Mouse (Mus musculus): ENCODE results near the gene Snrpb. TPM values are rescaled to one million over a fixed set of nuclear protein-coding genes. Genes with fewer than 3 reads are reported as not detected.

Snrpb gene
- polyA plus RNA-seq, 1 experiment from 2014 or later = 698 TPM

Other genes starting within 250 kb of the Snrpb start
- 0.11 TPM in 1 of 2 replicates, not detected in the other for gene Tgm3, start 167.1 kb downstream of the Snrpb start, polyA plus RNA-seq (2014; fragmentation: Nextera tagmentation; extraction: Ambion mirVana)
- not detected in 2 replicates for gene Tgm6, start 67.0 kb downstream of the Snrpb start, polyA plus RNA-seq (2014; fragmentation: Nextera tagmentation; extraction: Ambion mirVana)
- gene Tmc2, start 15.8 kb upstream of the Snrpb start, polyA plus RNA-seq (2014; fragmentation: Nextera tagmentation; extraction: Ambion mirVana) = not detected in 2 replicates
- gene Nop56, start 95.0 kb upstream of the Snrpb start, polyA plus RNA-seq (2014; fragmentation: Nextera tagmentation; extraction: Ambion mirVana) = 297 and 331 TPM in 2 replicates
- gene Idh3b, start 105.1 kb upstream of the Snrpb start, polyA plus RNA-seq (2014; fragmentation: Nextera tagmentation; extraction: Ambion mirVana) = 141 and 147 TPM in 2 replicates
- gene Ebf4, start 115.8 kb upstream of the Snrpb start, polyA plus RNA-seq (2014; fragmentation: Nextera tagmentation; extraction: Ambion mirVana) = 1.1 and 1.2 TPM in 2 replicates
- gene Cpxm1, start 218.2 kb upstream of the Snrpb start, polyA plus RNA-seq (2014; fragmentation: Nextera tagmentation; extraction: Ambion mirVana) = 31.8 and 32.1 TPM in 2 replicates
- gene Gm28372, start 225.8 kb upstream of the Snrpb start, polyA plus RNA-seq (2014; fragmentation: Nextera tagmentation; extraction: Ambion mirVana) = not detected in 2 replicates
- gene 1700020A23Rik, start 225.9 kb upstream of the Snrpb start, polyA plus RNA-seq (2014; fragmentation: Nextera tagmentation; extraction: Ambion mirVana) = not detected in 2 replicates
- not detected in 2 replicates for gene Tmem239, start 227.1 kb upstream of the Snrpb start, polyA plus RNA-seq (2014; fragmentation: Nextera tagmentation; extraction: Ambion mirVana)
- 70.2 and 78.5 TPM in 2 replicates for gene Vps16, start 244.9 kb upstream of the Snrpb start, polyA plus RNA-seq (2014; fragmentation: Nextera tagmentation; extraction: Ambion mirVana)
- gene Pced1a, start 245.3 kb upstream of the Snrpb start, polyA plus RNA-seq (2014; fragmentation: Nextera tagmentation; extraction: Ambion mirVana) = 8.1 and 10.3 TPM in 2 replicates